In the genomic region with DNA sequence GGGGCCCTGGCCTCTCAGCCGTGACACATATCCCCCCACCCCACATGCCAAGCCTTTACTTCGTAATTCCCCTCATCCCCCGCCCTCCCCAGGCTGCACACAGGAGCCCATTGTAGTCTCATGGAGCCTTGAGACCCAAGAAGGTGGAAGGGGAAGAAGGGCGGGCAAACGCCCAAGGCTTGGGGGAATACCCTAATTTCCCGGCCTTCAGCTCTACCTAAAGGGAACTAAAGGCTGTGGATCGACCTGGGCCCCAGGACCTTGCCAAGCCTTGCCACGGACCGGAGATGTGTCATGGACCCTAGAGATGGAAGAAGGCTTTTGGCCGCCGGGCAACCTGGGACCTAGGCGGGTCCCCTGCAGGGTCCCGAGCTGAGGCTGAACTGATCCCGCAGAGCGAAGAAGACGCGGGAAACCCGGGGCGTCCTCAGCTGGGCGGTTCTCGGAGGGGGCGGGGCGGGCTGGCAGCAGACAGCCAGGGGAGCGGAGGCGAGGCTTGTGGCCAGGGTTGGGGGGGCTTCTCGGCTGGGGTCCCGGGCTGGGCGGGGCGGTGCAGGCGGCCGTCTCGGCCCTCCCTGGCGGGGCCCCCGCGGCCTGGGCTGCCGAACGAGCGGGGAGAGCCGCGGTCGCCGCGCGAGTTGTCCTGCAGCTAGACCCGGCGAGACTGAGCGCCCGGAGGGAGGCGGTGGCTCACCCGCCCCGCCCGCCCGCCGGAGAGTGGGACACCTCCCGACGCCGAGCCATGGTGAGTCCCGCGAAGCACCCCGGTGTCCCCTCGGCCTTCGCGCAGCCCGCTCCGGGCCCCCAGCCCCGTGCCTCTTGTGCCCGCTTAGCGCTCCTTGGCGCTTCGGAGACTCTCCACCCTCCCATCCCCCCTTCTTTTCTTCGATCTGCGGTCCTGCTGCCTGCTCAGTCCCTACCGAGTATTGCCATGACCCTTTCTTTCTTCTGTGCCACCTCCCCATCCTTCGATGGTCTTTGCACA, we compare ENCODE assay signal across 8 mouse cellular contexts. TPM values are rescaled to one million over a fixed set of nuclear protein-coding genes. Genes with fewer than 3 reads are reported as not detected.
DNase-seq lines count a peak whose midpoint lies in the region; ATAC-seq and TF ChIP-seq lines count a peak whose summit lies in the region.

A gene (plus strand): TSS at position 473 of the 985 bp plus-strand sequence.

- no peak for TF ChIP-seq CTCF in liver, adult 2 months (IDR thresholded peaks at IDR 0.05; ENCODE audit: low read depth, low read length)
- no peak for TF ChIP-seq CTCF in midbrain, postnatal 0 days (IDR thresholded peaks at IDR 0.05)

- no peaks in the 10 kb centered on the region for H3K79me2 ChIP-seq in liver, adult 2 months (ENCODE audit: control insufficient read depth, insufficient read depth, low read length)

- peak within 1 kb of the TSS; percentile 77 for H3K9ac ChIP-seq in liver, adult 2 months (ENCODE audit: low read depth, low read length)
- H3K9ac ChIP-seq in midbrain, postnatal 0 days (replicated peaks; ENCODE audit: low read length, poor library complexity, severe bottlenecking) = peak within 1 kb of the TSS; percentile 95
- peak within 1 kb of the TSS; percentile 93 for H3K9ac ChIP-seq in stomach, embryonic 16.5 days (ENCODE audit: low read length)

- no peak within 1 kb of the TSS; the same call in 1 of the 2 replicates for H3K27ac ChIP-seq in liver, adult 2 months (replicated peaks; ENCODE audit: insufficient read depth, low read depth, low read length)
- H3K27ac ChIP-seq in midbrain, postnatal 0 days (ENCODE audit: low read depth, low read length) = peak within 1 kb of the TSS; percentile 91
- H3K27ac ChIP-seq in stomach, embryonic 16.5 days (ENCODE audit: low read length) = peak within 1 kb of the TSS; percentile 96

- peak; percentile 88 for ATAC-seq in midbrain, postnatal 0 days (ENCODE audit: low FRiP score)
- ATAC-seq in stomach, embryonic 16.5 days (ENCODE audit: insufficient read depth, low FRiP score) = peak; percentile 86

- H3K4me1 ChIP-seq in liver, adult 2 months (ENCODE audit: control insufficient read depth, insufficient read depth, low read length) = no peaks in the 10 kb centered on the region
- H3K4me1 ChIP-seq in midbrain, postnatal 0 days (ENCODE audit: insufficient read depth, low read length) = no peaks in the 10 kb centered on the region; the same call in 1 of the 2 replicates
- peaks cover 20% of the 10 kb centered on the region for H3K4me1 ChIP-seq in stomach, embryonic 16.5 days (ENCODE audit: control insufficient read depth, insufficient read depth, low read length)

- peak within 1 kb of the TSS; percentile 74 for H3K4me3 ChIP-seq in liver, adult 2 months (ENCODE audit: insufficient read depth, low read depth, low read length)
- H3K4me3 ChIP-seq in midbrain, postnatal 0 days (ENCODE audit: low read depth, low read length) = peak within 1 kb of the TSS; percentile 79
- peak within 1 kb of the TSS; percentile 77 for H3K4me3 ChIP-seq in stomach, embryonic 16.5 days (replicated peaks; ENCODE audit: low read length)

- TF ChIP-seq POLR2A in liver, adult 2 months (IDR thresholded peaks at IDR 0.05; ENCODE audit: extremely low read depth, insufficient read depth, low read length) = no peak

- H3K27me3 ChIP-seq in liver, adult 2 months (ENCODE audit: control insufficient read depth, insufficient read depth, low read length) = no peaks in the 10 kb centered on the region
- H3K27me3 ChIP-seq in midbrain, postnatal 0 days (ENCODE audit: insufficient read depth, low read length) = no peaks in the 10 kb centered on the region
- no peaks in the 10 kb centered on the region for H3K27me3 ChIP-seq in stomach, embryonic 16.5 days (ENCODE audit: control insufficient read depth, insufficient read depth, low read length)

- no peaks in the 10 kb centered on the region for H3K36me3 ChIP-seq in liver, adult 2 months (ENCODE audit: control insufficient read depth, insufficient read depth, low read length)
- H3K36me3 ChIP-seq in midbrain, postnatal 0 days (ENCODE audit: insufficient read depth, low read length) = peaks cover 12% of the 10 kb centered on the region; the same call in 1 of the 2 replicates
- peaks cover 18% of the 10 kb centered on the region; the same call in 1 of the 2 replicates for H3K36me3 ChIP-seq in stomach, embryonic 16.5 days (ENCODE audit: control insufficient read depth, insufficient read depth, low read length)

- peak within 1 kb of the TSS; percentile 89 for H3K4me2 ChIP-seq in midbrain, postnatal 0 days (ENCODE audit: low read depth, low read length, poor library complexity, severe bottlenecking)
- H3K4me2 ChIP-seq in stomach, embryonic 16.5 days (ENCODE audit: low read depth, low read length) = peak within 1 kb of the TSS; percentile 78

- H3K9me3 ChIP-seq in midbrain, postnatal 0 days (ENCODE audit: low read length) = no peaks in the 10 kb centered on the region
- no peaks in the 10 kb centered on the region for H3K9me3 ChIP-seq in stomach, embryonic 16.5 days (replicated peaks; ENCODE audit: control insufficient read depth, low read length)

- WGBS in liver, adult 2 months = 4% methylated on average over 69 of the region's 74 CpGs
- WGBS in midbrain, postnatal 0 days = 0% methylated on average over 56 of the region's 74 CpGs
- WGBS in stomach, embryonic 16.5 days = under 1% methylated on average over 68 of the region's 74 CpGs

- peak; percentile 22 for DNase-seq in A20 (ENCODE audit: low read depth, low spot score)
- no peak for DNase-seq in adrenal gland, adult 8-10 months
- DNase-seq in embryo, embryonic 9.5 days (ENCODE audit: extremely low spot score) = peak; percentile 89
- DNase-seq in heart, adult 18-20 months = peak; percentile 81 to 86
- peak; percentile 83 for DNase-seq in kidney, adult 18-20 months
- DNase-seq in liver, adult 2 months (ENCODE audit: extremely low read depth, low read depth, low spot score) = peak; percentile 21
- DNase-seq in midbrain, postnatal 0 days (ENCODE audit: low spot score) = peak; percentile 82

RNA-seq across cellular contexts. Expression of the gene that starts here (rescaled TPM):
- 10 to 100 TPM; 40.7 to 74.9 (median 57.2) TPM for total RNA-seq in adrenal gland, adult 8-10 months (2022)
- total RNA-seq in heart, adult 18-20 months (2021) = 10 to 100 TPM; 24.1 to 25.2 TPM
- total RNA-seq in liver, adult 2 months (2014; rRNA removed) = 6.1 and 9.5 TPM in 2 replicates
- polyA plus RNA-seq in liver, adult 2 months (2012; rRNA removed) = 12.5 and 16.1 TPM in 2 replicates
- 93.8 and 108 TPM in 2 replicates for total RNA-seq in midbrain, postnatal 0 days (2014; rRNA removed)
- 58.0 and 66.1 TPM in 2 replicates for polyA plus RNA-seq in midbrain, postnatal 0 days (2015; fragmentation: Nextera tagmentation; extraction: Ambion mirVana)
- polyA plus RNA-seq in stomach, embryonic 16.5 days (2015; fragmentation: Nextera tagmentation; extraction: Ambion mirVana) = 81.9 and 92.6 TPM in 2 replicates
